Mouse (Mus musculus) fat pad, adult 2 months (tissue): ENCODE results near the gene Mast4.

Experiments
- DNase-seq: peaks from one replicate; pipeline ENCODE4 v3.0.0-alpha.2; 2011; ENCODE audit warnings: low read depth, low spot score; ENCODE audit errors: extremely low read depth

Gene Mast4

DNA sequence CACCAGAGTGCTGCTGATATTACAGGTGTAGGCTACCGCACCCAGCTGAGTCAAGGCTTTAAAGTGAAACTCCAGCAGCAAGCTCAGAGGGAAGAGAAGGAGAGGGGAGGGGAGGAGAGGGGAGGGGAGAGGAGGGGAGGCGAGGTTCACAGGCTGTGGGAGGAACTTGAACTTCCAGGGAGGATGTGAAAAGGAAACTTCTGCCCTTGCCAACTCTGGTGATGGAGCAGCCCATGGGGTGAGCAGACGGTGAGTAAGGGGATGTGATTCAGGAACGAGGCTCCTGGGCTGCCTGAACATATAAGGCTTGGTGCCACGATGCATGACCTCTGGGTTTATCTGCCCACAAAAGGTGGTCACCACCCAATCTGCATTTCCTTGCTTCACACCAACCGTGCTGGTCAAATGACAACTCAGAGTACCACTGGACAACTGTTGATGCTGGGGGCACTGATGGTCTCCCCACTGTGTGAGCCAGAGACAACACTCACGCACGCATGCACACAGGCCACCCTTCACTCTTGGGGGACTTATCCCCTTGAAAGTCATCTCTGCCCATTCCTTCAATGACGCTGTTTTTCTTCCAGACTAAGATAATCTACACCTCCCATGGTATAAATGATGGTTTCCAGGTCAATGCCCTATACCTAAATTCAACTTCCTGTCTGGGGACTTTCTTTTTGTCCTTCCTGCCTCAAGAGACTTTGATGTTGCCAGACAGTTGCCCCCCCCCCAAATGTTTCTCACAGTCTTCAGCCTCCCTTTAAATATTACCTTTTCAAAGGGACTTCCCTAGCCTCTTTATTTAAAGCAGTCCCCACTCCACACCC, 434.8 kb downstream of the Mast4 start:
- DNase-seq: no peak

GRCm38 (mm10) chr13:102898374-102899131, 435.7 kb downstream of the Mast4 start:
- DNase-seq: no peak

DNA sequence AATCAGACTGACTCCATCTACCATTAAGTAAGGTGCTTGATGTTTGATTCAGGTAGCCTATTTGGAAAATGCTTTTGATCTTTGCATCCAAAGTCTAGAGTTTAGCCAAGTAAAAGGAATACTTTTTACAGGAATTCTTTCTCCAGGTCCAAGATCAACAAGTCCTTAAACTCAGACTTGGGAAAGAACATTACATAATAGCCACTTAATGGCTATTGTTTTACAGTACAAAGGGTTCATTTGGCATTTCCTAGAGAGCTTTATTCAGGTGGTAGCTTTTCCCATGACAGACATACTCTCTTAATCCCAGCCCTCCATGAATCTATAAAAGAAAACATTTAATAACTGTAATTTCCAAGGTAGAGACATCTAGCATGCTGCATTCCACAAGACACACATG, 438.0 kb downstream of the Mast4 start:
- DNase-seq: no peak

GRCm38 (mm10) chr13:102895894-102896293, 438.4 kb downstream of the Mast4 start:
- no peak for DNase-seq

DNA sequence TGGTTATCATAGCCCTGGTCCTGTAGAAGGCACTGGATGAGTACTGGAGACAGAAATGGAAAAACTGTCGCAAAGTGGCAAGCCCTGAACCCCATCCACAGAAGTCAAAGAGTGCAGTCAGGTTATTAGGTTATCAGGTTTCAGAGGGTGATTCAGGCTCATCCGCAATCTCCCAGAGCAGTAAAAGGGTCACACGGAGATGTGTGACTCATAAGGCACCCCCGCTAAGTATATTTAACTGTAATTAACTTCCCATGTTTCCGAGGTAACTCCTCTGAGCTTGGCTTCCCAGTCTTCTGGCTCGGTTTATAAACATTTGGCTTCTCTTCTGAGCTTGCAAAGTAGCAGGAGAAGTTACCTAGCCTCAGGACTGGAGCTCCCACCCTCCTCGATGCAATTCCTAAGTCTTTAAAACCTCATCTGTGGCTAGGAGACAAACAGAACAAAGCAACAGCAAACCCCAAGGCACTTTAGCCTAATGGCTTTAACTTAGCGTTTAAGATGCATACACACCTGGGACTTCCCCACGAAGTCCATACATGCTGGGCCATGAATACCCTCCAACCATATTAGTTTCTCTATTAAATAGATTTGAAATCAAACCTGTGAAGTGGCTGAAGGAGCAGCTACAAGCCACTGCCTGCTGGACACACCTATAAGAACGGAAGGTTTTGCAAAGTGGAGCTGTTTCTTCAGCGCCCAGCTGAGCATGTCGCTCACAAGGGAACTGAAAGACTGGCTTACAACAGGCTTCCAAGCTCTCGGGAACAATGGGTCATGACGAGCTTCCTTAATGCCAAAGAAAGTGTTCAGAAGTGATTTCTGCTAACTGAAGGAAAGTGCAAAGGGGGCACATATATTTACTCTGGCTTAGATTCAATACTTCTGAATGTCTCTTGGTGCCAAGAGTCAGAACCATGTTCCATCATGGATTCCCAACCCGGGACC, 439.7 kb downstream of the Mast4 start:
- DNase-seq: no peak

DNA sequence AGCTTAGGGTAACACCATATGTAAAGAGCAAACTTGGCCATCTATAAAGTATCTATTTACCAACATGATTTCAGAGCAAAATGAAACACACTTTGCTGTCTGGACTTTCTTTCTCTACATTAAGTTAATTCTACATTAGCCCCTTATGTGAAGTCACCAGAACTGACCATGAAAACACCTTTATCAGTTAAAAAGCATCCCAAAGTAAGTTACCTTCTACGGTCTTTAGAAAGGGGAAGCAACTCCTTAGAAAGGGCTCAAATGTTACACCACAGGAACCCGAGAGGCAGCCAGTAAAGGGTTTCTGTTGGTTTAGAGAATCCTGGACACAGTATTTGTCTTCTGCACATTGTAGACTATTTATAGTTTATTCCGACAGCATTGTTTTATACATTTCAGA, 441.5 kb downstream of the Mast4 start:
- no peak for DNase-seq

- no peak for DNase-seq
Observed at GRCm38 (mm10) chr13:102889989-102890388, 444.3 kb downstream of the Mast4 start.

DNA sequence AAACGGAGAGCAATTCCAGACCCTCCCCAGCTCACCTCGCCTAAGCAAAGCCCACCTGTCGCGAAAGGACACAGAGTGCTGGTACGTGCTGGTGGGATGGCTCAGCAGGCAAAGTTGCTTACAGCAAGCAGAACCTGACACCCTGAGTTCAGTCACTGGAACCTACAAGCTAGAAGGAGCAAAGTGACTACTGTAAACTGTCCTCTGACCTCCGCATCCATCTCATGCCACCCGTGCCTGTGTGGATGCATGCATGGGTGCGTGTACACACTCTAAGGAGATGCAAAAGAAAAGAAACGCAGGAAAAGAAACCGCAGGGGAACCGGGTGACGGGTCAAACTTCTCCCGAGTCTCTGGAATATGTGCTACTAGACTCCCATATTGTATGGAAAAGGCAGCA, 444.8 kb downstream of the Mast4 start:
- DNase-seq: no peak

- no peak for DNase-seq
Observed at GRCm38 (mm10) chr13:102888895-102889490, 445.3 kb downstream of the Mast4 start.

DNA sequence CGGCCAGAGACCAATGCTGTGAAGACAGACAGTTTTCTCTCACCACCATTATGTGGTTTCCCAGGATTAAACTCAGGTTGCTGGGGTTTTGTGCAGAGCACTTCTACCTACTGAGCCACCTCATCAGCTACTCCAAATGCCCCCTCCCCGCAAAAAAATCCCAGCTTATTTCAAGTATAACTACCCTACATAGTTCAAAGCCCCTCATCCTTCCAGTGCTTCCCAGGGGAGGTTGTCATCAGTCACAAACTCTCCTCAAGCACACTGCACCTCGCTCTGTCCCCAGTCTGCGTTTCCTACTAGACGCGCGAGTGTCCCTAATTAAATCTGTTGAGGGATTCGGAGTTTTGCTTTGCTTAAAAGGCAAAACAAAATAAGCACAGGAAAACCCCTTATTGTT, 446.1 kb downstream of the Mast4 start:
- DNase-seq: no peak

- DNase-seq: no peak
Observed at GRCm38 (mm10) chr13:102887534-102887933, 446.8 kb downstream of the Mast4 start.

- DNase-seq: no peak
Observed at GRCm38 (mm10) chr13:102886788-102887187, 447.5 kb downstream of the Mast4 start.

- no peak for DNase-seq
Observed at GRCm38 (mm10) chr13:102886147-102886546, 448.1 kb downstream of the Mast4 start.

DNA sequence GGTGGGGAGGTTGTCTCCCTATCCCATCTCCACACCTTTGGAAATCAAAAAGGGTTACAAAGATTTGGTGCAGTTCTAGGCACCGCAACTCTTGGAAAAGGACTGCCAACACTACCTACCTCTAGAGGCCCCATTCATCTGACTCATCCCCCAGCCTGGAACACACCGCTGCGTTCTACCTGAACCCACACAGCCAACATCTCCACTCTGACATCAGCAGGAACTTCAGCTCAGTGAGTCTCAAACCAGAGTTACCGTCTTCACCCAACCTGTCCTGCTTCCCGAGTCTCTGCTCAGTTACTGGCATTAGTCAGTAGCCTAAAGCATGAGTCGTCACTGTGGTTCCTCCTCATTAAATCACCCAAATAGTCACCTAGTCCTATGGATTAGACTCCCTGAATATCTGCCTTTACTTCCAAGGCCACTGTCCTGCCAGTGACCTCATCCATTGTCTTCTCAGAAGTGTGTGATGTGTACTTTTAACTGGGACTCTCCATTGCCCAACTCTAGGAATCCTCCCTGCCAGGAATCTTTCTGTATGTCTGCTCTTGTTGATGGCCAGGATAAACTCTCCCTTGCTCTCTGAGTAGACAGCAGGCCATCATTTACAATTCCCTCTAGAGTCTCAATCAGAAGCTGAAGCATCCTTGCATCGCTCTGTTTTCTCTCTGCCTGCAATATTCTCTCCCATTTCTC, 453.8 kb downstream of the Mast4 start:
- peak; percentile 93 for DNase-seq

- DNase-seq: no peak
Observed at GRCm38 (mm10) chr13:102878631-102879030, 455.7 kb downstream of the Mast4 start.

DNA sequence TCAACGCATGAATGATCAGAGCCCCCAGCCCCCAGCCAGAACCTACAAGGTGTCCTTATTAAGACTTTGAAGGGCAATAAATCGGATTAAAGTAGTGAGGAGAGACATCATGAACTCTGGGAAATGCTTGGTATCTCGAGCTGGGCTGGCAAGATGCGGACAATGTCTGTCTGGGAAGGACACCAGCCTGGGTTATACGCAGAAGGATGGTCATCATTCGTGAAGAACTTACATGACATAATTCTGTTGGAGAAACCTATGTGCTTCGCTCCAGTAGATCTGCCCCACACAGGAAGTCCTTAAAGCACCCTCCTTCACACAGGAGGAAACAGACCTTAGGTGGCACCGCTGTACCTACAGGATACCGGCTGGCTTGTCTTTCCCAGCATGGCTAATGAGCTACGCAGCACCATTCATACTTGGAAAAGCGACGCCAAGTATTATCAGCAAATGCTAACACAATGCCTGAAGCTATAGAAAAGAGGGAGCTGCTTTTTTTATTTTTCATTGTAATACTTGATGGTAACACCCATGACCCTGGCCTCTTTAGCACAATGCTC, 456.5 kb downstream of the Mast4 start:
- DNase-seq: no peak

DNA sequence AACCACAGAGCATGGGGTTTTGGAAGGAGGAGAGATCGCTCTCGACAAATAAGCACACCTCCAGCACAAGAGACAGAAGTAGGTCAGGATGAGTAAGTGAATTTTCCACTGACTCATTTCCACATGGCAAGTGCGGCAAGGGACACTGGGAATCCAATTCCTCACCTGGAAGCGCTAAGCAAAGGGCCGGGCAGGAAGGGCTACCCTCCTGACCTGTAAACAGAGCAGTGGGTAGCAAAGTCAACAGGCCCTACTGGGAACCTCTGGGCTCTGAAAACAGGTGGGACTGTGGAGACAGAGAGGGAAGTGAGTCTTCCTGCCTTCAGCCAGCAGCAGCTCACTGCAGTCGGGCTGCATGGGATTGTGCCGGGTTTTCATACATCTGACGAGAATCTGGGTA, 457.1 kb downstream of the Mast4 start:
- no peak for DNase-seq

DNA sequence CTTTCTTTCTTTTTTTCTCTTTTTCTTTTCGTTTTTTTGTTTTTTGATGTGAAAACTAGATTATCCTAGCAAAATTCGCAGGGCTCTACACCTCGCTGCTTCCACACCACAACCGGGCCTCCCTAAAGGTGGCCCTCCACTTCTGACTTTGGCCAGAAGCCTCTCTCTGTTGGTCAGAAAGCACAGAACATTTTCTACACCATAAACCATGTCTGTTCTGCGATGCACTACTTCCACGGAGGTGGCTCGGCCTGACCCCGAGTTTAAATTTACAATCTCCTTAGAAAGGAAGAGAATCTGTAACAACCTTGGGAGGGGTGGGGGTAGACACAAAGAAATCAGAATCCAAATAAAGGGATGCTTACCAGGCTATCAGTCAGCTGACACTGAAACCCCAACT, 458.8 kb downstream of the Mast4 start:
- DNase-seq: no peak

- no peak for DNase-seq
Observed at GRCm38 (mm10) chr13:102875144-102875476, 459.2 kb downstream of the Mast4 start.
